Mouse (Mus musculus): ENCODE measurements at regions not wholly inside any gene's neighbourhood (a gene's known extent, or its start where the extent isn't known, plus 50 kb on each side); places are given as distances from the start of the nearest gene placed in this dataset.
"Not testable (repeated sequence)": the region's sequence is repeated elsewhere in the genome, so short reads cannot be mapped to it uniquely, and the experiment has no call there.

DNA sequence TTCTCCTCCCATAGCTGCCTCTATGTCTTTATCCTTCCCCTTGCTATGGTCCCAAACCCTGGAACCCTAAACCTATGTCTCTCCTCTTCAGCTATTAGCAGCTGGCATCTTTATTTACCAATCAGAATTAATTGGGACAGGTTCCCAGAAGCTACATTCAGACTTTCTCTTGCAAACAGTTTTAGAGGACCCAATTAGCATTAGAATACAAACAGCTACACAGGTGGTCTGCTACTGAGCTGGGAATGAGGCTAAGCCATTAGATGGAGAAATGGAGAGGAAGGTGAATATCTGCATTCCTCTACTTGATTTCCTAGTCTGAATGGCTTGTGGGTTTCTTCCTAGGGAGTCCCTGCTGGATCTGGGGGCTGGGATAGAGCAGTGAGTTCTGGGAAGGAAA lies 611.9 kb downstream of the A830018L16Rik start:
- no peak for DNase-seq (ENCODE audit: low read depth)

- no peak for DNase-seq (ENCODE audit: low read depth)
Measured at GRCm38 (mm10) chr1:12027442-12027841, 613.5 kb downstream of the A830018L16Rik start.

DNA sequence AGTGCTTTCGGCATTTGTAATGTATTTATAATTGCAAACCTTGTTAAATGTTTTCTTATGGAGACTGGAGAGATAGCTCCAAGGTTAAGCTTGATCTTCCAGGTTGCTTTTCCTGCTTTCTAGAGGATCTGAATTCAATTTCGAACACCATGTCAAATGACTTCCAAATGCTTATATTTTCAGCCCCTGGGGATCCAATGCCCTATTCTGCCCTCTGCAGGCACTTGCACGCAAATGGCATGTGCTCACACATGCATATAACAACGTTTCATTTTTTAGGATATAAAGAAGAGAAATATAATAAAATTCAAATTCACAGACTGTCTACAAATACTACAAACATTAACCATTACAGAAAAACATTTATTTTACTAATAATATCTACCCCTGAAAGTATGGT lies 614.2 kb downstream of the A830018L16Rik start:
- DNase-seq (ENCODE audit: low read depth) = no peak

DNA sequence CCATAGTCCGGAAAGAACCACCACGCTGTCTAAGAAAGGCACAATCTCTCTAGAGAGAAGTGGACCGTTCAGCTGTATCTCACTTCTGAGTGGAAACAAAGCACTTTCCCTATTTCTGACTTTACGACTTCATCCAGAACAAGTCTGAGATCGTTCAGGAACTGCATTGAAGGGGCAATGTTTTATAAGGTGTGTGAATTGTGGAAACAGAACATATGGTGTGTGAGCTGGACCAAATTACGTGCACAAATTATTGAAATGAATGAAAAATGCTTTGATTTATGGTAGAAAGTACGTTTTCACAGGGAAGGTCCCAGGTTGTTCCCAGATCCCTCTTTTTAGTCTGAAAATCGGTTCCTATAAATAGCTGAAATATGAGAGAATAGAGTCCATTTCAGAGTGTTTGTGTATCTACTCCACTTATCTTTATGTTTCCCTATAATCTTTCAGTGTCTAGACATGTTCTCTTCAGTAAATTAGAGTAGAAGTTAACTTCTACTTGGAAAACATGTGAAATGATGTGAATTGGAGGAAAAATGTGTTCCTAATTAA lies 638.1 kb downstream of the A830018L16Rik start:
- DNase-seq (ENCODE audit: low read depth) = no peak

- DNase-seq (ENCODE audit: low read depth) = no peak
Measured at GRCm38 (mm10) chr1:12055865-12056560, 642.1 kb downstream of the A830018L16Rik start.

GRCm38 (mm10) chr1:12065016-12065513 lies 651.2 kb downstream of the A830018L16Rik start:
- no peak for DNase-seq (ENCODE audit: low read depth)

DNA sequence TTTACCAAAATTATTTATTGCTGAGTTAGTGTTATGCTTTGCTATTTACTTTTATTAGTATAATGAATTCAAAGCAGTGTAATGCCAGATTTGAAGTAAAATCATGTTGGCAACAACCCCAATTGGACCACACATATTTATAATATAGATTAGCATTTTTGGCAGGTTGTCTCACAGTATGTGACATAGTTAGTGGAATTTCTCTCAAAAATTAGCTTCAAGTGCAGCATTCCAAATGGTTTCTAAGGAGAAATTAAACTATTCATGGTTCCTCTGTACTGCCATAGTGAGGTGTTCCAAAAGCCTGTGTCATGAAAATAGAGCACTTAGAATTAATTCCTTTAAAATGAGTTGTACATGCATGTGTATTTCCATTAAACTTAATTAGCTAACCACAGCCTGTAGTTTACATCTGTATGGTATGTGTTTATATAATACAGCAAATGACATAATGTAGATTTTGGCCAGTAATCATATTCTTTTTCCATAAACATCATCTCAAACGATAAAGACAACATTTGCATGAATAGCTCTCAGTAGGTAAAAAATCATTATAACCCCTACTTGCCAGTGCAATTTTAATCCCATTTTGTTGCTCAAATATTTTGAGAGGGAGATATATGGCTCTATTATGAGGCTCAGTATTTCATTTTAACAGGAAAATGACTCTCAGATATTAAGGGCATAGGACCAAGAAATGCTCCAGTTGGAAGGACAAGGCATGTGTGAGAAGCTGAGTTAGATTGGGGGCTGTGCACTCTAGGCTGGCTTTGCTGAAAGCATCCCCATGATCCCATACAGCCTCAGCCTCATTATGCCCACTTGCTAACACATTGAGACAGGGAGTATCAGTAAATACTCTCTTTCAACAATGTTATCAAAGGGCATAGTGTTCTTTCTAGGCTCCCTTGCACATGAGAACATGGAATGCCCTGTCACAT lies 678.9 kb downstream of the A830018L16Rik start:
- no peak for DNase-seq (ENCODE audit: low read depth)

GRCm38 (mm10) chr1:12115041-12115828 lies 701.3 kb downstream of the A830018L16Rik start:
- no peak for DNase-seq (ENCODE audit: low read depth)

DNA sequence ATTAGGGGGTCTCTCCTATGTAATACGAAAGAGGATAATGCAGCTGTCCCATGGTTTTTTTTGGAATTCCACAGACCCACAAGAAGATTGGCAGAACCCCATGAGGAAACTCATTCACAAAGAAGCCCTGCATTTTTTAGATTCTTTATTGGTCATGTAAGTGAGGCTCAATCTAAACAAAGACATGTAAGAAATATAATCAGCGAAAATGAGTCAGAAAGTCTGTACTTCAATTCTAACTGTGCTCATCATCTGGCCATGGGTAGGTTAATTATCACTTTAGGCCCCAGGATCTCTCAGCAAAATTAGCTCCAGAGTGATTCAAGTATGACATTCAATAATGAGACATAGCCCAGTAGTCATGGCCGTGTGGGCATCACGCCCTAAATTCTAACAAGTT lies 703.2 kb downstream of the A830018L16Rik start:
- no peak for DNase-seq (ENCODE audit: low read depth)

- DNase-seq (ENCODE audit: low read depth) = no peak
Measured at GRCm38 (mm10) chr1:12120926-12121325, 707.0 kb downstream of the A830018L16Rik start.

GRCm38 (mm10) chr1:12126611-12127010 lies 712.7 kb downstream of the A830018L16Rik start:
- DNase-seq (ENCODE audit: low read depth) = not testable (repeated sequence)

DNA sequence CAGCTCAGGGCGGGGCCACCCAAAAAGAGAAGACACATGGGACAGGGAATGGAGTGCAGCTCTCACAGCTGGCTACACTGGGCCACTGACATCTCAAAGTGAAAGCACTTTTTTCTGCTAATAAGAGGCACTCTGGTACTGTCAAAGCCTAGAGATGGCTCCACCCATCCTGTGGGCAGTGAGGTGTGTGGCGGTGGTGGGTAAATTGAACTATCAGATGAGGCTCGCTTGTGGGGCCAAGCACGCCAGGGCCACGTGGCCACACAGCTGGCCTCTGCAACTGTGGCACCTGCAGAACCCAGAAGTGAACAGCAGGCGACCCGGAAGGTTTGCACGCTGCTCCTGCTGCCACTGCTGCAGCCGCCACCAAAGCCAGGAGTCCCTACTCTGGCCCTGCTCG lies 756.6 kb downstream of the A830018L16Rik start:
- DNase-seq (ENCODE audit: low read depth) = no peak

GRCm38 (mm10) chr1:12189646-12190233 lies 775.8 kb downstream of the A830018L16Rik start:
- no peak for DNase-seq (ENCODE audit: low read depth)

DNA sequence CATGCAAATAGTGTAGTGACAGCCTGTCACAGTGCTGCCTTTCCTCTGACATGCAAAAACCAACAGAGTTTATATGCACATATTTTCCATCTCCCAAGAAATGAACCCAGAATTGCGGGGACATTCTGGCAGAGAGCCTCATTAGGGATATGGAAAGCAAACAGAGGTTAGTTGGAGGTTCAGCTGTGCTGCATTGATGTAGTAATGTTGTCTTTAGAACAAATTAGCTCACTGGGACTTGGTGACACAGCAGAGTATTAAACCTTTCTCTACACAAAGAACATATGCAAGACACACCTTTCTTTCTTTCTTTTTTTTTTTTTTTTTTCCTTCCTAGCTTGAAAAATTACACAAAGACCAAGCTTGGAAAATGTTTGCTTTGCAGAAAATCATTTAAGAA lies 778.7 kb downstream of the A830018L16Rik start:
- DNase-seq (ENCODE audit: low read depth) = no peak

DNA sequence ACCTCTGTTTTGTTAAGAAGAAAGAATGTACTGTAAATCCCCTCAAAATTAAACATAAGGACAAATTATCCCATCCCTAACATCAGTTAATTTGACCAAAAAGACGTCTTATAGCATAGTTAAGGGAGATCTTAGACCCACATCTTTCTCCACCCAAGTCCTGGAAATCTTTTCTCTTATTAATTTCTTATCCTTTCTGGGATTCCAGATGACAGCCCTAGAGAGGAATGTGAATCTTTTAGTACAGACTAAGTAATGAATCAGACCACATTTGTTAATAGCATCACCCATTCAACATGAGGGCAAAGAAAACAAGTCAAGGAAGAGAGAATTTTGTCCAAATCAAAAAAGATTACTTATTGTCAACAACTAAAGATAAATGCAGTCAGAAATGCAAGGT lies 817.2 kb downstream of the A830018L16Rik start:
- no peak for DNase-seq (ENCODE audit: low read depth)

- no peak for DNase-seq (ENCODE audit: low read depth)
Measured at GRCm38 (mm10) chr1:12242090-12242489, 828.2 kb downstream of the A830018L16Rik start.

- no peak for DNase-seq (ENCODE audit: low read depth)
Measured at GRCm38 (mm10) chr1:12282493-12282892, 868.6 kb downstream of the A830018L16Rik start.

DNA sequence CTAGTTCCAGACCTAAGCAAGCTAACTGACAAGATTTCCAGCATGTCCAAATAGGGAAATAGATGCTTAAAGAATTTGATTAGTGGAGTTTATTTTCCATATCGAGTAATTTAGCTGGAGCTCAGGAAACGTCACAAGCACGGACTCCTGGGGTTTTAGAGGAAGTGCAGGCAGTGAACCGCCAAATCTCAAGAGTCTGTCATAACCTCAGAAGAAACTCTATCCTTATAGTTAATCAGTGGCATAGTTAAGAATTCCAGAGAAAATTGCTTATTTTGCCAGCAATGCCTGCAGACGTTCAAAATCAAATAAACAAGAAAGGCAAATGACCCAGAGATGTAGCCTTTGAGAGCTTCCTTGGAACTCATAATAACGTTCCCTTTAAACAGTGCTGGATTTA lies 871.6 kb downstream of the A830018L16Rik start:
- no peak for DNase-seq (ENCODE audit: low read depth)

DNA sequence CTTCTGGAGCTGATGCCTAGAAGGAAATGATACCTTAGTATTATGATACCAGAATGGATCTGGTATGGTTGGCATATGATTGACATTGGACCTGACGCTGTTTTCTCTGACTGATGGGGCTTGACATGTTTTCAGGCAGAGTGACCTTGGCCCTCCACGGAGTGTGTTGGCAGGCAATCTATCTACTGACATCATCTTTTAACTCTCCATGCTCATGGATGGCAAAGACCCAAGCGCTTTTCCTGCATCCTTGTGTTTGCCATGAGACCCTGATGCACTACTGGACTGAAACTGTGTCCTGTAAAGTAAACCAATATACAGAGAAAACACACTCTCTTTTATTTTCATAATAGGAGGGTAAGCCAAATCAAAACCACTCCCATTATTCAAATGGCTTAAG lies 872.1 kb downstream of the A830018L16Rik start:
- DNase-seq (ENCODE audit: low read depth) = no peak

DNA sequence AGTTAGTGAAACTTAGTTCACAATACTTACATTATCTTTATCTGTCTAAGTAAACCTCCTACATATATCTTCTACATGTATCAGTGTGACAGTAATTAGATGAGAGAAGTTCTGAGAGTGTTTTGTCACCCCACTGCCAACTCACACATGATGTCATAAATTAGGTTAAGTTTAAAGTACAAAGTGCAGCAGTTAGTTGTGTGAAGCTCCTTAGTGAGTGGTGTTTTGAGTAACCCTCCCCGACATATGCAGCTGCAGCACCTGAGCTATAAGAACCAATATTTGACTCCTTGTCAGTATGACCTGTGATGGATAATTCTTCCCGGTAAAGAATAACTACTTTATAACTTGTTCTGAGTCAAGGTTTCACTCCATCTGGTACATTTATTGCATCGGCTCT lies 874.6 kb downstream of the A830018L16Rik start:
- DNase-seq (ENCODE audit: low read depth) = no peak

- DNase-seq (ENCODE audit: low read depth) = no peak
Measured at GRCm38 (mm10) chr1:12291787-12292186, 877.9 kb downstream of the A830018L16Rik start.

All from gonadal fat pad, adult 2 months (tissue).